Mouse (Mus musculus): Measurements from ENCODE around the gene Chtop.

DNA sequence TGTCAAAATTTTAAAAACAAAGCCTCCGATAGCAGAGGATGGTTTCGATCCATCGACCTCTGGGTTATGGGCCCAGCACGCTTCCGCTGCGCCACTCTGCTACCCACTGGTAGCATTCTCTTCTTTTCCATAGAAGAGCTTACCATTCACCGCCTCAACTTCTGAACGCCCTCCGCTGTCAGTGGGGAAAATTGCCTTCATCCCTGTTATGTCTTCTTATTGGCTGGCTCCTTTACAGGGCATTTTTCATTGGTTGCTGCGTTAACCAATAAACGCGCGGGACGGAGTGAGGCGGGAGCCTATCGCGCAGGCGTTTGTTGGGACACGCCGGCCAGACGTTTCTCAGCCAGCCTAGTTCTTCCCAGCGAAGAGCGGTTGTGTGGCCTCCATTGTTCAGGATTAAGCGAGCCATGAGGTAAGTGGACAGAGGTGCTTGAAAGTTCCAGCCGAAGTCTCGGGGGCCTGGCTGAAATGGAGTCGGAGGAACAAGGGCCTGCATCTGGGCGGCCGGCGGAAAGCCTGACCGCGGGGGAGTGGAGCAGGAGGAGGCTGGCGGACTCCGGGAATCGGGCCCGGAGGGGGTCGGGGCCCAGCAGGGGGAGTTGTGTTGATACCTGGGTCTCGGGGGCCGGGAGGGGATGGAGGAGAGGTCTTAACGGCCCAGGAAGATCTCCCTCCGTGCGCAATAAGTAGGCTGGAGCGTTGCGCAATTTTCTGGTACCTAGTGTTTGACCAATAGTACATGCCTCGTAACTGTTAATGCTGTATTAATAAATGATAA lies 33.3 kb downstream of the Chtop start, which contains the start of gene Ilf2:
- no peak for TF ChIP-seq TAL1 (IDR thresholded peaks at IDR 0.05; ENCODE audit: low read length)
- TF ChIP-seq GATA1 (IDR thresholded peaks at IDR 0.05; ENCODE audit: low read length): no peak
